Mouse (Mus musculus) liver, embryonic 12.5 days (tissue): ENCODE data around the gene Rgs16. TPM values are rescaled to one million over a fixed set of nuclear protein-coding genes. Genes with fewer than 3 reads are reported as not detected.

ENCODE experiments used
- ATAC-seq: fragments of 200-750 bp; cut with Nextera tagmentation; 2 replicates; pipeline ENCODE4 v1.8.0; 2017; ENCODE audit warnings: moderate number of reproducible peaks, mild to moderate bottlenecking, moderate library complexity
- H3K27ac ChIP-seq: fragments of 300-500 bp; sonication (generic); 2 replicates; pipeline ENCODE4 v1.5.1; 2016; ENCODE audit warnings: mild to moderate bottlenecking
- H3K27me3 ChIP-seq: fragments of 300-500 bp; sonication (generic); replicated peaks from 2 replicates; pipeline ENCODE4 v1.6.1; 2016; ENCODE audit warnings: mild to moderate bottlenecking, moderate library complexity
- H3K36me3 ChIP-seq: fragments of 300-500 bp; sonication (generic); 2 replicates; pipeline ENCODE4 v1.6.1; 2016; ENCODE audit warnings: mild to moderate bottlenecking, moderate library complexity
- H3K4me1 ChIP-seq: fragments of 300-500 bp; sonication (generic); 2 replicates; pipeline ENCODE4 v1.6.1; 2016
- H3K4me2 ChIP-seq: fragments of 300-500 bp; sonication (generic); 2 replicates; pipeline ENCODE4 v1.6.1; 2016; ENCODE audit warnings: mild to moderate bottlenecking, moderate library complexity
- H3K4me3 ChIP-seq: fragments of 300-500 bp; sonication (generic); 2 replicates; pipeline ENCODE4 v1.5.1; 2016; ENCODE audit warnings: mild to moderate bottlenecking, moderate library complexity
- H3K9ac ChIP-seq: fragments of 300-500 bp; sonication (generic); 2 replicates; pipeline ENCODE4 v1.6.1; 2016; ENCODE audit warnings: mild to moderate bottlenecking, moderate library complexity
- H3K9me3 ChIP-seq: fragments of 300-500 bp; sonication (generic); replicated peaks from 2 replicates; pipeline ENCODE4 v1.6.1; 2016; ENCODE audit warnings: mild to moderate bottlenecking, moderate library complexity
- WGBS: fragments of 180-500 bp; shearing (Covaris S2); methylation state at CpG from one replicate; pipeline ENCODE4 v1.1.7; 2016; ENCODE audit not compliant: insufficient replicate concordance; 5-methylcytosine and 5-hydroxymethylcytosine counted together
- polyA plus RNA-seq: library from polyadenylated mRNA; unstranded; fragments of >200 nt; fragmentation: Nextera tagmentation; extraction: Ambion mirVana; gene quantifications from 2 replicates; pipeline ENCODE4 v1.2.1, GENCODE M21; 2016

Gene Rgs16
- polyA plus RNA-seq, 1 experiment from 2014 or later: 0.57 TPM

- no peak overlapping the region for H3K9ac ChIP-seq
- no peak overlapping the region for H3K4me3 ChIP-seq
- no peaks in the 10 kb centered on the region for H3K9me3 ChIP-seq
- 79% methylated on average over 14 of the region's 14 CpGs for WGBS
- no peak overlapping the region for H3K4me2 ChIP-seq
- H3K4me1 ChIP-seq: peaks cover 36% of the 10 kb centered on the region
- no peak overlapping the region for H3K27ac ChIP-seq
- no peaks in the 10 kb centered on the region for H3K36me3 ChIP-seq
- no peak for ATAC-seq
- H3K27me3 ChIP-seq: peaks cover 9% of the 10 kb centered on the region
These were observed 6.0 kb downstream of the Rgs16 start for GRCm38 (mm10) chr1:153746119-153746670.

- 4% methylated on average over 12 of the region's 12 CpGs for WGBS
- Histone ChIP-seq H3K27ac (no peak overlapping the region), H3K4me1 (peaks cover 42% of the 10 kb centered on the region), H3K4me3 (no peak overlapping the region), H3K9me3 (no peaks in the 10 kb centered on the region), H3K4me2 (no peak overlapping the region; the same call in 1 of the 2 replicates), H3K27me3 (peaks cover 4% of the 10 kb centered on the region), H3K36me3 (no peaks in the 10 kb centered on the region), H3K9ac (no peak overlapping the region)
- no peak for ATAC-seq
These were observed 6.6 kb downstream of the Rgs16 start for GRCm38 (mm10) chr1:153746728-153747127.

GRCm38 (mm10) chr1:153747861-153748530 lies 7.8 kb downstream of the Rgs16 start:
- H3K27me3 ChIP-seq: no peaks in the 10 kb centered on the region
- H3K9me3 ChIP-seq: no peaks in the 10 kb centered on the region
- H3K27ac ChIP-seq: peak overlapping the region; percentile 87
- peak overlapping the region; percentile 67; the same call in 1 of the 2 replicates for H3K9ac ChIP-seq
- H3K4me1 ChIP-seq: peaks cover 52% of the 10 kb centered on the region
- 54% methylated on average over 12 of the region's 12 CpGs for WGBS
- ATAC-seq: no peak
- H3K36me3 ChIP-seq: no peaks in the 10 kb centered on the region
- peak overlapping the region; percentile 65 for H3K4me2 ChIP-seq
- H3K4me3 ChIP-seq: peak overlapping the region; percentile 56; the same call in 1 of the 2 replicates

GRCm38 (mm10) chr1:153748549-153748948 lies 8.4 kb downstream of the Rgs16 start:
- Histone ChIP-seq H3K27ac (peak overlapping the region; percentile 87), H3K4me2 (peak overlapping the region; percentile 65), H3K9me3 (no peaks in the 10 kb centered on the region), H3K4me3 (peak overlapping the region; percentile 56), H3K9ac (peak overlapping the region; percentile 67), H3K27me3 (no peaks in the 10 kb centered on the region), H3K36me3 (peaks cover under 1% of the 10 kb centered on the region; the same call in 1 of the 2 replicates), H3K4me1 (peaks cover 52% of the 10 kb centered on the region)
- WGBS: 0% methylated on average over 1 of the region's 1 CpGs
- peak; percentile 21; the same call in 1 of the 2 replicates for ATAC-seq

GRCm38 (mm10) chr1:153749211-153749801 lies 9.2 kb downstream of the Rgs16 start, which contains the start of gene Rnasel:
Gene Rnasel, plus strand, starts transcription at chr1:153749426.
- no peaks in the 10 kb centered on the region for H3K9me3 ChIP-seq
- ATAC-seq: peak; percentile 75

GRCm38 (mm10) chr1:153750054-153750453 lies 9.9 kb downstream of the Rgs16 start:
- peaks cover 6% of the 10 kb centered on the region; the same call in 1 of the 2 replicates for H3K36me3 ChIP-seq
- peak overlapping the region; percentile 56 for H3K4me3 ChIP-seq
- H3K27ac ChIP-seq: peak overlapping the region; percentile 87
- no peaks in the 10 kb centered on the region for H3K9me3 ChIP-seq
- WGBS: 28% methylated on average over 6 of the region's 6 CpGs
- peak; percentile 75 for ATAC-seq
- H3K4me2 ChIP-seq: peak overlapping the region; percentile 65
- H3K4me1 ChIP-seq: peaks cover 57% of the 10 kb centered on the region
- no peaks in the 10 kb centered on the region for H3K27me3 ChIP-seq
- H3K9ac ChIP-seq: peak overlapping the region; percentile 67

More at GRCm38 (mm10) chr1:153749211-153749801, 9.2 kb downstream of the Rgs16 start, which contains the start of gene Rnasel:
- peaks cover 55% of the 10 kb centered on the region for H3K4me1 ChIP-seq
- peak within 1 kb of the TSS; percentile 67 for H3K9ac ChIP-seq
- peak within 1 kb of the TSS; percentile 65 for H3K4me2 ChIP-seq
- H3K36me3 ChIP-seq: peaks cover 6% of the 10 kb centered on the region; the same call in 1 of the 2 replicates
- peak within 1 kb of the TSS; percentile 56 for H3K4me3 ChIP-seq
- H3K27me3 ChIP-seq: no peaks in the 10 kb centered on the region
- H3K27ac ChIP-seq: peak within 1 kb of the TSS; percentile 87
- 3% methylated on average over 18 of the region's 18 CpGs for WGBS

- peaks cover 57% of the 10 kb centered on the region for H3K4me1 ChIP-seq
- peak overlapping the region; percentile 59 for H3K4me3 ChIP-seq
- peaks cover 6% of the 10 kb centered on the region; the same call in 1 of the 2 replicates for H3K36me3 ChIP-seq
- no peaks in the 10 kb centered on the region for H3K27me3 ChIP-seq
- H3K9me3 ChIP-seq: no peaks in the 10 kb centered on the region
- ATAC-seq: peak; percentile 70
- WGBS: 15% methylated on average over 13 of the region's 13 CpGs
- peak overlapping the region; percentile 71 for H3K9ac ChIP-seq
- H3K27ac ChIP-seq: peak overlapping the region; percentile 73
- peak overlapping the region; percentile 79 for H3K4me2 ChIP-seq
These were observed 11.7 kb downstream of the Rgs16 start for GRCm38 (mm10) chr1:153751763-153752301.

- no peaks in the 10 kb centered on the region for H3K9me3 ChIP-seq
- peak overlapping the region; percentile 73 for H3K27ac ChIP-seq
- H3K4me3 ChIP-seq: peak overlapping the region; percentile 59
- peaks cover 6% of the 10 kb centered on the region; the same call in 1 of the 2 replicates for H3K36me3 ChIP-seq
- 53% methylated on average over 6 of the region's 6 CpGs for WGBS
- no peaks in the 10 kb centered on the region for H3K27me3 ChIP-seq
- ATAC-seq: no peak
- peak overlapping the region; percentile 79 for H3K4me2 ChIP-seq
- peak overlapping the region; percentile 71 for H3K9ac ChIP-seq
- H3K4me1 ChIP-seq: peaks cover 52% of the 10 kb centered on the region
These were observed 12.4 kb downstream of the Rgs16 start for GRCm38 (mm10) chr1:153752521-153752920.

- H3K9me3 ChIP-seq: no peaks in the 10 kb centered on the region
- H3K36me3 ChIP-seq: peaks cover 13% of the 10 kb centered on the region; the same call in 1 of the 2 replicates
- WGBS: 67% methylated on average over 25 of the region's 25 CpGs
- peaks cover 40% of the 10 kb centered on the region for H3K4me1 ChIP-seq
- H3K9ac ChIP-seq: no peak overlapping the region
- no peaks in the 10 kb centered on the region for H3K27me3 ChIP-seq
- no peak overlapping the region for H3K27ac ChIP-seq
- H3K4me2 ChIP-seq: no peak overlapping the region
- no peak overlapping the region for H3K4me3 ChIP-seq
- no peak for ATAC-seq
These were observed 13.7 kb downstream of the Rgs16 start for GRCm38 (mm10) chr1:153753725-153754464.

- H3K9ac ChIP-seq: no peak overlapping the region
- 79% methylated on average over 11 of the region's 11 CpGs for WGBS
- ATAC-seq: no peak
- H3K27ac ChIP-seq: no peak overlapping the region
- no peak overlapping the region for H3K4me2 ChIP-seq
- peaks cover 1% of the 10 kb centered on the region for H3K4me1 ChIP-seq
- no peaks in the 10 kb centered on the region for H3K9me3 ChIP-seq
- peaks cover 30% of the 10 kb centered on the region for H3K36me3 ChIP-seq
- H3K27me3 ChIP-seq: no peaks in the 10 kb centered on the region
- no peak overlapping the region for H3K4me3 ChIP-seq
These were observed 24.0 kb downstream of the Rgs16 start for GRCm38 (mm10) chr1:153764136-153764535.

GRCm38 (mm10) chr1:153766298-153766697 lies 26.1 kb downstream of the Rgs16 start:
- no peak overlapping the region for H3K9ac ChIP-seq
- H3K27ac ChIP-seq: no peak overlapping the region
- no peak overlapping the region for H3K4me3 ChIP-seq
- H3K4me2 ChIP-seq: no peak overlapping the region
- no peak for ATAC-seq
- peaks cover 9% of the 10 kb centered on the region for H3K36me3 ChIP-seq
- H3K4me1 ChIP-seq: peaks cover 11% of the 10 kb centered on the region
- no peaks in the 10 kb centered on the region for H3K9me3 ChIP-seq
- 53% methylated on average over 8 of the region's 8 CpGs for WGBS
- H3K27me3 ChIP-seq: no peaks in the 10 kb centered on the region
